Mouse (Mus musculus): ENCODE measurements around the gene Nr1i3. TPM values are rescaled to one million over a fixed set of nuclear protein-coding genes. Genes with fewer than 3 reads are reported as not detected.

The Nr1i3 gene
- polyA plus RNA-seq, 1 experiment from 2014 or later: 0.33 TPM

- H3K27ac ChIP-seq: peak within 1 kb of the TSS; percentile 91
- peaks cover 72% of the 10 kb centered on the region for H3K4me1 ChIP-seq
These were observed 36.3 kb downstream of the Nr1i3 start, which contains the start of gene Adamts4 for GRCm38 (mm10) chr1:171249913-171250600. TSS of gene Adamts4 (plus strand) at chr1:171250421.

GRCm38 (mm10) chr1:171250680-171251593, 37.2 kb downstream of the Nr1i3 start, which contains the start of gene Ndufs2:
TSS of gene Ndufs2 (minus strand) at chr1:171251388.
- H3K9ac ChIP-seq: peak within 1 kb of the TSS; percentile 29
- peak within 1 kb of the TSS; percentile 41 for H3K4me3 ChIP-seq
- H3K9me3 ChIP-seq: no peaks in the 10 kb centered on the region
- H3K27me3 ChIP-seq: no peaks in the 10 kb centered on the region
- ATAC-seq (ENCODE audit: insufficient number of reproducible peaks, low FRiP score, low TSS enrichment, low read depth): peak; percentile 19; the same call in 1 of the 2 replicates
- 13% methylated on average over 26 of the region's 26 CpGs for WGBS
- H3K27ac ChIP-seq: peak within 1 kb of the TSS; percentile 91
- peaks cover 18% of the 10 kb centered on the region for H3K36me3 ChIP-seq
- H3K4me2 ChIP-seq: peak within 1 kb of the TSS; percentile 58
- peaks cover 65% of the 10 kb centered on the region for H3K4me1 ChIP-seq

More at GRCm38 (mm10) chr1:171249913-171250600, 36.3 kb downstream of the Nr1i3 start, which contains the start of gene Adamts4:
- 12% methylated on average over 5 of the region's 5 CpGs for WGBS
- no peaks in the 10 kb centered on the region for H3K27me3 ChIP-seq
- H3K4me2 ChIP-seq: peak within 1 kb of the TSS; percentile 58
- no peak for ATAC-seq (ENCODE audit: insufficient number of reproducible peaks, low FRiP score, low TSS enrichment, low read depth)
- H3K9me3 ChIP-seq: no peaks in the 10 kb centered on the region
- H3K36me3 ChIP-seq: peaks cover 18% of the 10 kb centered on the region
- peak within 1 kb of the TSS; percentile 41 for H3K4me3 ChIP-seq
- H3K9ac ChIP-seq: peak within 1 kb of the TSS; percentile 29

- peak; percentile 69 for ATAC-seq (ENCODE audit: insufficient number of reproducible peaks, low FRiP score, low TSS enrichment, low read depth)
- no peaks in the 10 kb centered on the region for H3K27me3 ChIP-seq
- H3K4me2 ChIP-seq: peak overlapping the region; percentile 58
- peak overlapping the region; percentile 29 for H3K9ac ChIP-seq
- H3K4me1 ChIP-seq: peaks cover 60% of the 10 kb centered on the region
- H3K27ac ChIP-seq: peak overlapping the region; percentile 91
- H3K4me3 ChIP-seq: peak overlapping the region; percentile 41
- no peaks in the 10 kb centered on the region for H3K9me3 ChIP-seq
- peaks cover 25% of the 10 kb centered on the region for H3K36me3 ChIP-seq
- 4% methylated on average over 13 of the region's 13 CpGs for WGBS
These were observed 38.0 kb downstream of the Nr1i3 start for GRCm38 (mm10) chr1:171251594-171252324.

- Histone ChIP-seq H3K27ac (peak overlapping the region; percentile 91), H3K4me2 (peak overlapping the region; percentile 58), H3K4me1 (peaks cover 58% of the 10 kb centered on the region), H3K9me3 (no peaks in the 10 kb centered on the region), H3K27me3 (no peaks in the 10 kb centered on the region), H3K36me3 (peaks cover 26% of the 10 kb centered on the region), H3K9ac (peak overlapping the region; percentile 23), H3K4me3 (peak overlapping the region; percentile 41)
- no peak for ATAC-seq (ENCODE audit: insufficient number of reproducible peaks, low FRiP score, low TSS enrichment, low read depth)
- 35% methylated on average over 17 of the region's 17 CpGs for WGBS
These were observed 38.6 kb downstream of the Nr1i3 start for GRCm38 (mm10) chr1:171252415-171252814.

GRCm38 (mm10) chr1:171256095-171256818, 42.5 kb downstream of the Nr1i3 start:
- Histone ChIP-seq H3K4me2 (no peak overlapping the region), H3K27ac (no peak overlapping the region), H3K4me1 (peaks cover 21% of the 10 kb centered on the region), H3K4me3 (no peak overlapping the region), H3K27me3 (no peaks in the 10 kb centered on the region), H3K9ac (no peak overlapping the region), H3K36me3 (peaks cover 50% of the 10 kb centered on the region), H3K9me3 (no peaks in the 10 kb centered on the region)
- no peak for ATAC-seq (ENCODE audit: insufficient number of reproducible peaks, low FRiP score, low TSS enrichment, low read depth)
- 89% methylated on average over 24 of the region's 24 CpGs for WGBS

GRCm38 (mm10) chr1:171256937-171257548, 43.3 kb downstream of the Nr1i3 start:
- Histone ChIP-seq H3K4me3 (no peak overlapping the region), H3K36me3 (peaks cover 50% of the 10 kb centered on the region), H3K27me3 (no peaks in the 10 kb centered on the region), H3K9me3 (no peaks in the 10 kb centered on the region), H3K4me2 (no peak overlapping the region), H3K9ac (no peak overlapping the region), H3K4me1 (peaks cover 15% of the 10 kb centered on the region), H3K27ac (no peak overlapping the region)
- ATAC-seq (ENCODE audit: insufficient number of reproducible peaks, low FRiP score, low TSS enrichment, low read depth): no peak
- WGBS: 66% methylated on average over 15 of the region's 15 CpGs

- ATAC-seq (ENCODE audit: insufficient number of reproducible peaks, low FRiP score, low TSS enrichment, low read depth): no peak
- Histone ChIP-seq H3K4me1 (peaks cover 15% of the 10 kb centered on the region), H3K4me2 (no peak overlapping the region), H3K36me3 (peaks cover 50% of the 10 kb centered on the region), H3K27me3 (no peaks in the 10 kb centered on the region), H3K9me3 (no peaks in the 10 kb centered on the region), H3K27ac (no peak overlapping the region), H3K4me3 (no peak overlapping the region), H3K9ac (no peak overlapping the region)
- 89% methylated on average over 9 of the region's 9 CpGs for WGBS
These were observed 44.0 kb downstream of the Nr1i3 start for GRCm38 (mm10) chr1:171257781-171258180.

- Histone ChIP-seq H3K27me3 (no peaks in the 10 kb centered on the region), H3K36me3 (peaks cover 48% of the 10 kb centered on the region)
- no peak for ATAC-seq (ENCODE audit: insufficient number of reproducible peaks, low FRiP score, low TSS enrichment, low read depth)
These were observed 45.2 kb downstream of the Nr1i3 start for GRCm38 (mm10) chr1:171258921-171259320.

GRCm38 (mm10) chr1:171260316-171260715, 46.5 kb downstream of the Nr1i3 start:
- Histone ChIP-seq H3K4me3 (no peak overlapping the region), H3K4me1 (peaks cover 19% of the 10 kb centered on the region), H3K36me3 (peaks cover 37% of the 10 kb centered on the region), H3K9me3 (no peaks in the 10 kb centered on the region), H3K4me2 (no peak overlapping the region), H3K27ac (no peak overlapping the region), H3K27me3 (no peaks in the 10 kb centered on the region), H3K9ac (no peak overlapping the region)
- 80% methylated on average over 3 of the region's 3 CpGs for WGBS
- no peak for ATAC-seq (ENCODE audit: insufficient number of reproducible peaks, low FRiP score, low TSS enrichment, low read depth)

More at GRCm38 (mm10) chr1:171258921-171259320, 45.2 kb downstream of the Nr1i3 start:
- Histone ChIP-seq H3K9ac (no peak overlapping the region), H3K4me3 (no peak overlapping the region), H3K27ac (no peak overlapping the region), H3K4me1 (peaks cover 18% of the 10 kb centered on the region), H3K4me2 (no peak overlapping the region), H3K9me3 (no peaks in the 10 kb centered on the region)
- WGBS: 83% methylated on average over 17 of the region's 17 CpGs

GRCm38 (mm10) chr1:171262594-171263130, 48.9 kb downstream of the Nr1i3 start:
- H3K27ac ChIP-seq: peak overlapping the region; percentile 91
- peaks cover 19% of the 10 kb centered on the region for H3K4me1 ChIP-seq
- 2% methylated on average over 8 of the region's 8 CpGs for WGBS
- ATAC-seq (ENCODE audit: insufficient number of reproducible peaks, low FRiP score, low TSS enrichment, low read depth): peak; percentile 76
- no peak overlapping the region for H3K9ac ChIP-seq
- no peaks in the 10 kb centered on the region for H3K9me3 ChIP-seq
- H3K36me3 ChIP-seq: peaks cover 22% of the 10 kb centered on the region
- no peaks in the 10 kb centered on the region for H3K27me3 ChIP-seq
- H3K4me2 ChIP-seq: peak overlapping the region; percentile 47
- H3K4me3 ChIP-seq: peak overlapping the region; percentile 25
